Mouse (Mus musculus) embryonic facial prominence, embryonic 14.5 days (tissue): ENCODE results near the gene Tuba4a. TPM values are rescaled to one million over a fixed set of nuclear protein-coding genes. Genes with fewer than 3 reads are reported as not detected.

Source experiments
- ATAC-seq: fragments of 200-750 bp; cut with Nextera tagmentation; 2 replicates; pipeline ENCODE4 v1.8.0; 2017; ENCODE audit warnings: low read depth, moderate number of reproducible peaks, moderate TSS enrichment
- DNase-seq: peaks from one replicate; pipeline ENCODE4 v3.0.0-alpha.2; 2015; ENCODE audit warnings: low spot score
- H3K27ac ChIP-seq: fragments of 300-500 bp; sonication (generic); replicated peaks from 2 replicates; pipeline ENCODE4 v1.5.1; 2014; ENCODE audit warnings: low read depth, mild to moderate bottlenecking, low read length, moderate library complexity
- H3K27me3 ChIP-seq: fragments of 300-500 bp; sonication (generic); replicated peaks from 2 replicates; pipeline ENCODE4 v1.6.1; 2014; ENCODE audit warnings: low read length; ENCODE audit not compliant: control insufficient read depth, insufficient read depth
- H3K36me3 ChIP-seq: fragments of 300-500 bp; sonication (generic); 2 replicates; pipeline ENCODE4 v1.6.1; 2014; ENCODE audit warnings: low read length, mixed read lengths; ENCODE audit not compliant: control insufficient read depth, insufficient read depth
- H3K4me1 ChIP-seq: fragments of 300-500 bp; sonication (generic); 2 replicates; pipeline ENCODE4 v1.6.1; 2014; ENCODE audit warnings: antibody characterized with exemption, low read length; ENCODE audit not compliant: control insufficient read depth, insufficient read depth
- H3K4me2 ChIP-seq: fragments of 300-500 bp; sonication (generic); 2 replicates; pipeline ENCODE4 v1.6.1; 2014; ENCODE audit warnings: low read depth, mild to moderate bottlenecking, low read length, moderate library complexity, mixed read lengths
- H3K4me3 ChIP-seq: fragments of 300-500 bp; sonication (generic); 2 replicates; pipeline ENCODE4 v1.5.1; 2014; ENCODE audit warnings: low read depth, mild to moderate bottlenecking, low read length
- H3K9ac ChIP-seq: fragments of 300-500 bp; sonication (generic); 2 replicates; pipeline ENCODE4 v1.6.1; 2014; ENCODE audit warnings: low read depth, mild to moderate bottlenecking, low read length, moderate library complexity, mixed read lengths
- H3K9me3 ChIP-seq: fragments of 300-500 bp; sonication (generic); 2 replicates; pipeline ENCODE4 v1.6.1; 2016; ENCODE audit warnings: low read length; ENCODE audit not compliant: control insufficient read depth
- WGBS: fragments of 180-500 bp; shearing (Covaris S2); extraction: QIAGEN DNeasy Blood & Tissue Kit; methylation state at CpG from one replicate; pipeline ENCODE4 v1.1.7; 2014; 5-methylcytosine and 5-hydroxymethylcytosine counted together
- polyA plus RNA-seq: library from polyadenylated mRNA; unstranded; fragments of >200 nt; fragmentation: Nextera tagmentation; extraction: Ambion mirVana; gene quantifications from 2 replicates; pipeline ENCODE4 v1.2.1, GENCODE M21; 2014

Gene Tuba4a
- 59.6 and 76.1 TPM in 2 replicates for polyA plus RNA-seq

DNA sequence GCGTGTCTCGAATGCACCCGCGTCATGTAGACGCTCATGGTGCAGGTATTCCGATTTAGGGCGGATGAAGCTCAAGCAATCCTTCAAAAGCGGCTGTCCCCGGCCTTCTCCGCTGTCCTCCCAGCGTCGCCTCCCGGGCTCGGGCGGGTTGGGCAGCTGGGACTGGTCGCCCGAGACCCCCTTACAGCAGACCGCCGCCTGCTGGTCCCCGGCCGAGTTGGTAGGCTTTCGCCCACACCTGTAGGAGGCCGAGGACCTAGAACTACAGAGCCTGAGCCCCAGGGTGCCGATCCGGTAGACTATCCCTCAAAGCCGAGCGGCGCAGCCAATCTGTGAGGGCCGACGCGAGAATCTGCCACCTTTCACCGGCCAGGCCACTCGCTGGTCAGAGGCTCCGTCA lies at the start of gene Tuba4a:
Gene Tuba4a, minus strand, starts transcription at position 335 of the 400 bp plus-strand sequence.
- WGBS, result under 1% methylated on average over 22 of the region's 34 CpGs
- Histone ChIP-seq H3K4me3 (peak within 1 kb of the TSS; percentile 57), H3K27me3 (peaks cover 53% of the 10 kb centered on the region), H3K36me3 (peaks cover 16% of the 10 kb centered on the region), H3K9me3 (no peaks in the 10 kb centered on the region), H3K4me1 (peaks cover 7% of the 10 kb centered on the region; the same call in 1 of the 2 replicates), H3K9ac (peak within 1 kb of the TSS; percentile 52), H3K4me2 (peak within 1 kb of the TSS; percentile 95), H3K27ac (no peak within 1 kb of the TSS)
- ATAC-seq, result peak; percentile 41
- DNase-seq, result no peak

DNA sequence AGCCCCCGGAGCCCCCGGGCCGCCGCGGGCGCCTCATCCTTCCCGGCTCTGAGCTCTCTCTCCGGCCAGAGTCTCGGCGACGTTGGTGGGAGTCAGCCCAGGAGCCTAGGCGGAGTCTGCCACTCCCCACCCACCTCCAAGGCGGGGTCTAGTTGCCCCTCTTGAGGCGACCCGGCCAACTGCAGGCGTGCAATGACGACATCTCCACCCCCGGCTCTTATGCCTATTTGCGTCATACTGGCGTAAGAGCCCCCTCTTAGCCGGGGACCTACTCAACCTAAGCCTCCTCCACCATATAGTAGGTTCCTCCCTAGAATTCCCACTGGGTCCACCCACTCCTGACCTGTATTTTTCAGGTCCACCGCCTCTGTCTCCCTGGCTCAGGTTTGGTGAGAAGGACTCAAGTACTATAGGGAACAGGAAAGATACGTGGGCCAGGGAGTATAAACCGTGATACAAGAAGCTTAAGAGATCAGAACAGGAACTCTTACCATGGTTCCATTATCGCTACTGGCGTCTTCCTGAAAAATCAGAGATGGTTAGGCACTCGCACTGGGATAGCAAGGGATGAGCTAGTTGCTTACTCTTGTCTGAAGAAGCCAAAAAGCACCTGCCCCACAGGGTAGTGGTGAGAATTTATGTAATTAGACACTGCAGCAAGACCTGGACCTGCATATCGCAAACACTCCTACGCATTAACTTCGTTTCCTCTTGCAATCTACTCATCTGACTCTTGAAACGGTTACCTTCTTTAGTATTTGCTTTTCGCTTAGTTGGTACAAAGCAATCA lies 44.6 kb upstream of the Tuba4a start, which contains the start of gene Ptprn:
Gene Ptprn, minus strand, starts transcription at position 412 of the 790 bp plus-strand sequence.
- Histone ChIP-seq H3K9me3 (no peaks in the 10 kb centered on the region), H3K4me1 (no peaks in the 10 kb centered on the region), H3K27ac (no peak within 1 kb of the TSS), H3K9ac (no peak within 1 kb of the TSS), H3K4me3 (peak within 1 kb of the TSS; percentile 15; the same call in 1 of the 2 replicates), H3K4me2 (no peak within 1 kb of the TSS), H3K27me3 (peaks cover 53% of the 10 kb centered on the region), H3K36me3 (no peaks in the 10 kb centered on the region)
- DNase-seq (no peak), ATAC-seq (peak; percentile 37; the same call in 1 of the 2 replicates)
- 19% methylated on average over 20 of the region's 32 CpGs for WGBS

DNA sequence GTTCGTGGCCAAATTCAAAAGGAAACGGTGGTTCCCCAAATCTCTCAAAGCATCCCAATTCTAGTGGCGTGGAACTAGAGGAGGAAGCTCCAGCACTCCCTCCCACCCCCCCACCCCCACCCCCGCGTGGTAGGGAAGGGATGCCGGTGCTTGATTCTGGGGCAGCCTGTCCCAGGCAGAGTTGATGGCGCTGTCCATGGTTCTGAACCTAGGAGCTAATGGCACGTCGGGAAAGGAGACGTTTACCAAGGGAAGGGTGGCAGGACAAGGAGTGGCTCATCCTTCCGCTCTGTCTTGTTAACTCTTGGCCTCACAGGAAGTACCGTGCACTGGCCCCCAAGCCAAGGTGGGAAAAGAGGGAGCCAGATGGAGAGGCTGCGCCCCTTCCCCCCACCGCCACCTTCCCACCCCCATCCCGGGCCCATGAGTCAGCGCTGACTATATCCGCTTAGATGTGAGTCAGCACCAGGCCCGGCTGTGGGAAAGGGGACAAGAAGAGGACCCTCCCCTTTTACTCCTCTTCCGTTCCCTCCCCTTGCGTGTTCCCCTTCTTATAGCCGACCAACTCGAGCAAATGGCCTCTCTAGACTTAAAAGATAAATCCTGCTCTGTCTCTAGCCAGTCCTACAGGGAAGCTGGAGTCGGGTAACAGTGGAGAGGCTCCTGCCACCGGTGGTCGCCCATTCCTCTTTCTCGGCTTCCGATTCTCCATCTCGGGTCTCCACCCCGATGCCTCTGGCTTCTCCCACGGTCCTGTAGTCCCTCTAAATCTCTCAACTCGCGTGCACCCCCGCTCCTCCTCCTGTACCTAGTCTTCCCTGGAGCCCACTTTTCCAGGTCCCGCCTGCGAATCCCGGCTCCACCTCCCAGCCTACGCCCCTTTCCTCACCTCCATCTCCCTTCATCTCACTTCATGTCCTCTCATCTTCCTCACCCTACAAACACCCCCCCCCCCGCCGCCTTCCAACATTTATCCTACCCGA lies 43.6 kb upstream of the Tuba4a start:
- Histone ChIP-seq H3K36me3 (no peaks in the 10 kb centered on the region), H3K4me1 (no peaks in the 10 kb centered on the region), H3K4me3 (peak overlapping the region; percentile 15; the same call in 1 of the 2 replicates), H3K27ac (no peak overlapping the region), H3K9me3 (no peaks in the 10 kb centered on the region), H3K4me2 (no peak overlapping the region), H3K27me3 (peaks cover 53% of the 10 kb centered on the region), H3K9ac (no peak overlapping the region)
- peak; percentile 85 for DNase-seq
- 1% methylated on average over 33 of the region's 40 CpGs for whole genome bisulfite sequencing
- ATAC-seq, result peak; percentile 44; the same call in 1 of the 2 replicates

DNA sequence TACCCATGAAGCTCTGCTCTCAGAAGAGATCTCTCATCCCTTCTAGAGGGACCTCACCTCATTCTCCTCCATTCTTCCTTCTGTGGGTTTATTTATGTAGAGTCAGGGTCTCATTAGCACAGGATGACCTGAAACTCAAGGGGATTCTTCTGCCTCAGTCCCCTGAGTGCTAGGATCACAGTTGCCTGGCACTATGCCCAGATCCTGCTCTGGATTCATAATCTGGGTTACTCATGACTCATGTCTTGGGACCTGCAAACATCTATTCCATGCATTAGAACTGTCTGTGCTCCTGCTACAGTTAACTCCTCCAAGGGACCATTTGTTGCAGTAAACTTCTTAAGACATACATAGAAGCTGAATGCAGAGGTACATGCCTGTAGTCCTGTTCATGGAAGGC lies 41.6 kb upstream of the Tuba4a start:
- peak; percentile 41; the same call in 1 of the 2 replicates for ATAC-seq
- Histone ChIP-seq H3K9me3 (no peaks in the 10 kb centered on the region), H3K36me3 (no peaks in the 10 kb centered on the region), H3K4me2 (no peak overlapping the region), H3K4me3 (no peak overlapping the region), H3K27me3 (peaks cover 49% of the 10 kb centered on the region), H3K4me1 (no peaks in the 10 kb centered on the region), H3K27ac (no peak overlapping the region), H3K9ac (no peak overlapping the region)
- DNase-seq, result no peak

DNA sequence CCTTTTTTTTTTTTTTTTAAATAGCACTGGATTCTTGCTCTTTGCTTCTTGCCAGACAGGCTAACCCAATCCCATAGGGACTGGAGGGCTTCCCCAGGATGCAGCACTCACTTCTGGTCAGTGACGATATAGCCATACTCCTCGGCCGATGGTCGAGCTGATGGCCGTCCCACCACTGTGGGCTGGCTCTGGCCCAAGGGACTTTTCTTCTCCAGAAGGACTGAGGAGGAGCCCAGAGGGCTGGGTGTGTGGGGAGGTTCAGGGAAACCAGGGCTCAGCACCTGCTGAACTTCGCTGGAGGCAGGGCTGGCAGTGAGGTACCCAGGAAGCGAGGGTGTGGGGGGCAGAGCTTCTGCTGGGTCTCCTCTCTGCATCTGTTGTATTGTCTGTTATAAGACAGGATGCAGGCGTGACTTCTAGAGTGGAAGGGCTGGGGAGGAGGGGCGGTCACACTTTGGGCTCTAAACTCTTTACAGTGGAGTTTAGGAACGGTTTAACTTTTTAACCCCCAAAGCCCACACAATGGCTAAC lies 35.9 kb upstream of the Tuba4a start:
- no peak overlapping the region for H3K4me2 ChIP-seq
- H3K36me3 ChIP-seq, result no peaks in the 10 kb centered on the region
- no peak overlapping the region for H3K4me3 ChIP-seq
- no peaks in the 10 kb centered on the region for H3K9me3 ChIP-seq
- no peak overlapping the region for H3K9ac ChIP-seq
- no peaks in the 10 kb centered on the region for H3K27me3 ChIP-seq
- H3K4me1 ChIP-seq, result peaks cover 4% of the 10 kb centered on the region; the same call in 1 of the 2 replicates
- H3K27ac ChIP-seq, result no peak overlapping the region
- 63% methylated on average over 10 of the region's 10 CpGs for WGBS
- ATAC-seq, result no peak
- DNase-seq, result no peak

DNA sequence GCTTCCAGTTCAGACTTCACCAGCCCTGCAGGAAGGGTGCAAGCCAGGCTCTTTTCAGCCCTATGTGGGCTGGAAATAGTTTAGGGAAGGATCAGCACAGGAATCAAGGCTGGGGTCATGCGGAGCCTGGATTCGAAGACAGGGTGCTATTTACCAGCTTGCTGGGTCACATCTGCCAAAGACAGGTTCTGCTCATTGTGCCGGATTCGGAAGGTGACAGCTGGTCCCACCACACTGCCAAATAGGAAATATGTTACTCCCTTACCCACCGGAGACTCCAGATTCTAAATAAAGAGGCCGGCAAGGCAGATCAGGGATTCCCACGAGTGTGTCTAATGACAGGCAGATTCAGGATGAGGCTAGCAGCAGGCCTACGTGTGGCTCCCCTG lies 35.0 kb upstream of the Tuba4a start:
- 64% methylated on average over 8 of the region's 8 CpGs for WGBS
- DNase-seq (no peak), ATAC-seq (no peak)
- no peaks in the 10 kb centered on the region for H3K27me3 ChIP-seq
- H3K4me3 ChIP-seq, result no peak overlapping the region
- no peaks in the 10 kb centered on the region for H3K9me3 ChIP-seq
- H3K9ac ChIP-seq, result no peak overlapping the region
- H3K27ac ChIP-seq, result no peak overlapping the region
- H3K4me1 ChIP-seq, result peaks cover 4% of the 10 kb centered on the region; the same call in 1 of the 2 replicates
- no peak overlapping the region for H3K4me2 ChIP-seq
- no peaks in the 10 kb centered on the region for H3K36me3 ChIP-seq

DNA sequence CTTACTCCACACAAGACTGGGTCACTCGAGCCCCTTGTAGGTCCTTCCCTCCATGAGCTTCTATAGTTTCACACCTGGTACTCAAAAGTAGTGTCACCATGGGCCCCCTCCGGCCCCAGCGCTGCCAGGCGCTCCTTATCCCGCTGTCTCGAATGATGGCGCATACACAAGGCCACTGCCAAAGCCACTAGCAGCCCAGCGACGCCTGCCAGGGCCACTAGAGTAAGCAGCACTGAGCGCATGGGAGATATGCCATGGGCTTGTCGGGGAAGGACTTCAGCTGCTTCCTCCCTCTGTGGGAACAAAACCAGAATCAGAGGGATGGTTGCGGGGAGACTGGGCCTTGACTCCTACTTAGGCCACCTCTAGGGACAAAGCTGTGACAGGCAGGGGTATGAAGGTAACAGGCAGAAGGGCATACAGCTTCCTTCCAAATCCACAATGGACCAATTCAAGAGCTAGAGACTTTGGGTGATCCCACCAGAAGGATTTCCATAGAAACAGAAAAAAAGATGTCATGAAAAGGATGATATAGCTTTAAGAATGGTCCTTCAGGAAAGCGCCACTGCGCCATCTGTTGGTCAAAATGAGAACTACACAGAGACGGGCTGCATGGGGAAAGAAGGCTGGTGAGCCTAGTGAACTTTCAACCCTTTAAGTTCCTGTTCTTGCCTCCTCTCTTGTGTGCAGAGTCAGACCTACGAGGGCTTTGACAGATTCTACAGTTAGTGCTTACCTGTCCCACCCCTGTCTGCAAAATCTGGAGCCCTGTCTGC lies 34.4 kb upstream of the Tuba4a start:
- 64% methylated on average over 16 of the region's 16 CpGs for WGBS
- peaks cover 4% of the 10 kb centered on the region; the same call in 1 of the 2 replicates for H3K4me1 ChIP-seq
- H3K27ac ChIP-seq, result no peak overlapping the region
- H3K27me3 ChIP-seq, result no peaks in the 10 kb centered on the region
- DNase-seq, result peak; percentile 27
- H3K9me3 ChIP-seq, result no peaks in the 10 kb centered on the region
- H3K4me2 ChIP-seq, result no peak overlapping the region
- ATAC-seq, result no peak
- H3K9ac ChIP-seq, result no peak overlapping the region
- H3K4me3 ChIP-seq, result no peak overlapping the region
- H3K36me3 ChIP-seq, result no peaks in the 10 kb centered on the region
